Mouse (Mus musculus) lung, adult 18-20 months (tissue): Measurements from ENCODE around the gene Atp10a.

Source experiments
- DNase-seq, 2 experiments: peaks; one replicate each; pipeline ENCODE4 v3.0.0; 2022; ENCODE audit warnings: mixed read lengths in 2 of 2

Atp10a gene

DNA sequence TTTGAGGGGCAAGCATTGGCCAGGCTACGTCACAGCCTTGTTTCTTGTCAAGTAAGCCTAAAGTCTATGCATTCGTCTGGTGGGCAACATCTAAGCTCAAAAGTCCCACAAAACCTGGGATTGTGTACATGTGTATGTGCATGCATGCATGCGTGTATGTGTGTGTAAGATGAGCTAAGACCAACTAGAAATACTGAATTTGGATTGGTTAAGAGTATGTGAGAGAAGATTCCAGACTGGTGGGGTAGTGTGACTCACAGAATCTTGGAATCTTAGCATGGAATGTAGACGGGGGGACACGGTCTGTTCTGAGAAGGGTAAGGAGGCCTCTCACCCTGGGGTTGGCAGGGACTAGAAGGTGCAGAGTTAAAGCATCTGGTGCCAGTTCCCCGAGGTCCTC is at the start of gene Atp10a:
TSS of gene Atp10a (plus strand) at position 301 of the 400 bp plus-strand sequence.
- no peak for DNase-seq

DNA sequence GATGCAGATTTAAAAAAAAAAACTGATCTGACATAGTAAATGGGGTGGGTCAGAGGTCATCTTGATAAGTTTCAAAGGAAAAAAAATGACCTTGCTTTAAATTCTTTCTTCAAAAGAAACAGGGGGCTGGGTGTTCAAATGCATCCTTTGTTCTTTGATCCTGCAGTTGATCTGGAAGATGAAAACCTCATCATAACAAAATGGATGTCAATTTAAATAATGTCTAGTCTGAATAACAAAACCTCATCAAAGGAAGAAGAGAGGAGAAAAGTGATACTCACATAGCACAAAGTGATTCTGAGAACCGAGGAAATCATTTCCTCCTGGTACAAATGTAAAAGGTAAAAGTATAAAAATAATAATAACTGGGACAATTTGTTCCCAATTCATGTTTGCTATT is 37.9 kb upstream of the Atp10a start:
- no peak for DNase-seq

DNA sequence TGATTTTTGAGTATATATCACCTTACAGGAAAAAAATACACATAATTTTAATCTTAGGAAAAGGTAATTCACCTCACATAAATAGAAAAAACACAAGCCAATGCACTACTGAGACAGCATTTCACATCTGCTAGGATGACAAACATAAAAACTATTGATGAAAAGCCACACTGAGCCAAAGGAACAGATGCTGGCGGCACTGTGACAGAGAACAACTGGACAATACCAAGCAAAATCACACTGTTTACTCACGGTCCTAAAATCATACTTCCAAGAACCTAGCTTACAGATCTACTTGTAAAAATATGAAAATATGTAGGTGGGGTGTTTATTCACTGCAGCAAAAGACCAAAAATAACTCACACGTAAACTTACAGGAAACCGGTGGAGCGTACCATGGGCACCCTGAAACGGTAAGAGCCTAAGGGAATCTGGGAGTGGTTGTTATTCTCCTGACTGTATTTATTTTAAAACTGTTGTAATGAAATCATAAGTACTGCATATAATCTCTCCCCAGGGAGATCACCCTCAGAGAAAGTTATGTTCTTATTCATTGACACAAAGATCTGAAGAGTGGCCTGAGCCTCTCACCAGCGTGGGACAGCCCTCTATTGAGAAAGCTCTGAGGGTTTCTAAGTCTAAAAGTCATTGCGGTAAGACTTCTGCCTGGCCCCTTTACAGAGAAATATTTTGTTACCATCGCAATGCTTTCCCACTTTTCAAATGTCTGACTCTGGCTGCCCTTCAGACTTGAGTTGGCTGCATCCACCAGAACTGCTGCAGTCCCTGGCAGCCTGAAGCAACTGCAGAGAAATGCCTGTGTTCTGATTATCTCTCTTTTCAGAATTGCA is 29.4 kb upstream of the Atp10a start:
- peak; percentile 32 to 57 for DNase-seq

DNA sequence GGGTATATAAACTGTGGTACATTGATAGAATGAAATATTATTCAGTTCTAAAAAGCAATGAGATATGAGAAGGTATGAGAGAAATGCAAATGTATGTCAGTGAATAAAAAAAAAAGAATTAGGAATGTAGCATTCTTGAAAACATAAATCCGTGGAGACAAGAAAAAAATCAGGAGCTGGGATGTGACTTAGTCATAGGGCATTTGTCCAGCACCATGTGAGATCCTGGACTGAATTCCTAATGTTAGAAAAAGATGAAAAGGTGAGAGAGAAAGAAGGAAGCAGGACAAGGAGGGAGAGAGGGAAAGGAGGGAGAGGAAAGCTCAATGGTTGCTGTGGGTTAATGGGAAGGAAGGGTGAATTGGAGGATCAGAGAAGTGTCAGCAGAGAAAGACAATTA is 28.6 kb upstream of the Atp10a start:
- DNase-seq = no peak

DNA sequence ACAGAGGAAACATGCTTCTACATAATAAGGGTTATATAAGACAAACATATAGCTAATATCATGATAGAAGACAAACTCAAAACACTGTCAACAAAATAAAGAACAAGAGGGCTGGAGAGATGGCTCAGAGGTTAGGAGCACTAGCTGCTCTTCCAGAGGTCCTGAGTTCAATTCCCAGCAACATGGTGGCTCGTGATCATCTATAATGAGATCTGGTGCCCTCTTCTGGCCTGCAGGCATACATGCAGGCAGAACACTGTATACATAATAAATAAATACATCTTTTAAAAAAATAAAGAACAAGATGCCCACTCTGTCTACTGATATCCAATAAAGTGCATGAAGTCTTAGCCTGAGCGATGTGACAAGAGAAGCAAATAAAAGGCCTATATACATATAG is 26.7 kb upstream of the Atp10a start:
- no peak for DNase-seq

DNA sequence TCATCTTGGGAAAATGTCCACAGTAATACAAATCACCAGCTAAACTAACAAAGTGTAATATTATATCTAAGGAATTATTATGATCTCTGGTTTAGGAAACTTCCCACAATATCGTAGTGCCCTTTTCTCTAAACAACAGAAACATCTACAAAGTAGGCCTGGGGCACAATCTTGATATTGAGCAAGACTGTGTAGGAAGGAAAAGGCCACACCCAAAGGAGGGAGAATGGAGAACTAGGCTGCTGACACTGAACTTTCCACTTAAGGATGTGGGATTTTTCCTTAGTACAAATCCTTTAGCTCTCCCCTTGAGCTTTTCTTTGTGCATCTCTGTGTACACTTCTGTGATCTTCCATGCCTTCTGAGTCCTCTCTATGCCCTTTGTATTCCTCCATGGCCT is 22.3 kb upstream of the Atp10a start:
- no peak for DNase-seq

DNA sequence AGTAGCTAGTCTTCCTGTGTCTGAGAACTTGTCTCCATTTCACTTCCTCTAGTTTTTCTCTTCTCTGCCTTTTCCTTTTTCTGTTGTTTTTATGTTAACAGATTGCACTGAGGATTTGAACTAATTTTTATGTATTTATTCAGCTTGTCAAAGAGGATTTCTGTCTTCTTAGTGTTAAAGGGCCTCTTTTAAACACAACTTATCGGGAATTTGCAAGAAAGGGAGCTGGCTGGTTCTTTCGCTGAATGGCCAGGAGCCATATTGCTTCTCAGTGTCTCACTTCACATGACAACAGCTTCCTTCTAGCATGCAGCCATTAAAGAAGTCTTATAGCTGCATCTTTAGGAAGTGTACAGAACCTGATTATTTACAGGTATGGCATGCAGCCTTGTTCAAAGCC is 16.3 kb upstream of the Atp10a start:
- DNase-seq = no peak

DNA sequence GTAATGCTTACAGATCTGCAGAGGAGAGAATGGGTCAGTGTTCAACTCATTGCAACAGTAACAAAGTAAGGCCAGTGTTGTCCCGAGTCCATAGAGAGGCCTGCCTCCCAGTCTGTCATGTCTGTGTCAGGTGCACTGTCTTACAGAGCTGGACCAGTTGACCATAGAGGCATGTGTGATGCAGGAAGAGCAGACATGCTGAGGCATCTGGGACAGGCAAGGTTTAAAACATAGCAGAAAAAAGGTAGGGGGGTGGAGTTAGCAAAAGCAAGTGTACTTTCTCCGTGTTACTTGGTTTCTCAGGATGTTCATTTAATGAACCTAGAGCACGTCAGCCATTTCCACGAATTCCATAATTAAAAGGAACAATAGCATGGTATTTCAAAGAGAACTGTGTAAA is 15.5 kb upstream of the Atp10a start:
- DNase-seq = no peak

DNA sequence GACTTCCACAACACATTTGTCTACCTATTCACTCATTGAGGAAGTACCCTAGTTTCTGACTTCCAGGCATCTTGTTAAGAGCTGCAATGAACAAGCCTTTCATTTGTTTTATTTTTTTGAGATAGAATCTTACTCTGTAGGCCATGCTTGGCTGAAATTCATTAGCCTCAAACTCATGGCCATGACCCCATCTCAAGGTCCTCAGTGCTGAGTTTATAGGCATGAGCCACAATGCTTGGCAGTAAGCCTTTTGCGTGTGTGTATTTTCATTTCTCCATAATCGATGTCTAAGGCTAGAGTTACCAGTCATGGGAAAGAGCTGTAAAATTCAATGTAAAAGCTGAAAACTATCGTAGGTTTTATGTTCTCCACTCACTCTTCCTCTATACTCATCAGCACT is 14.1 kb upstream of the Atp10a start:
- DNase-seq = no peak

DNA sequence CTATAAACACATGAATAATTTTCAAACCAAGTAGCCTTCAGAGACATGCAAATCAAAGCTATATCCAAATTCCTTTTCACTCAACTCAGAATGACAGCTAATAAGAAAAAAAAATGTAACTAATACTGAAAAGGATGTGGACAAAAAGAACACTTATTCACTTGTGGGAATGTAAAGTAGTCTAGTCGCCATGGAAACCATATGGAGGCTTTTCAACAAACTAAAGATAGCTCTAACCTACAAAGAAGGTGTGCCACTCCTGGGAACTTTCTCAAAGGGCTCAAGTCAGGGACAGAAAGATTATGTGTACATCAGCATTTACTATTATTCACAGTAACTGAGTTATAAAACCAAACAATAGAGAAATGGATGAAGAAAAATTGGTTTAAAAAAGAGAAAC is 8.6 kb upstream of the Atp10a start:
- DNase-seq = no peak

DNA sequence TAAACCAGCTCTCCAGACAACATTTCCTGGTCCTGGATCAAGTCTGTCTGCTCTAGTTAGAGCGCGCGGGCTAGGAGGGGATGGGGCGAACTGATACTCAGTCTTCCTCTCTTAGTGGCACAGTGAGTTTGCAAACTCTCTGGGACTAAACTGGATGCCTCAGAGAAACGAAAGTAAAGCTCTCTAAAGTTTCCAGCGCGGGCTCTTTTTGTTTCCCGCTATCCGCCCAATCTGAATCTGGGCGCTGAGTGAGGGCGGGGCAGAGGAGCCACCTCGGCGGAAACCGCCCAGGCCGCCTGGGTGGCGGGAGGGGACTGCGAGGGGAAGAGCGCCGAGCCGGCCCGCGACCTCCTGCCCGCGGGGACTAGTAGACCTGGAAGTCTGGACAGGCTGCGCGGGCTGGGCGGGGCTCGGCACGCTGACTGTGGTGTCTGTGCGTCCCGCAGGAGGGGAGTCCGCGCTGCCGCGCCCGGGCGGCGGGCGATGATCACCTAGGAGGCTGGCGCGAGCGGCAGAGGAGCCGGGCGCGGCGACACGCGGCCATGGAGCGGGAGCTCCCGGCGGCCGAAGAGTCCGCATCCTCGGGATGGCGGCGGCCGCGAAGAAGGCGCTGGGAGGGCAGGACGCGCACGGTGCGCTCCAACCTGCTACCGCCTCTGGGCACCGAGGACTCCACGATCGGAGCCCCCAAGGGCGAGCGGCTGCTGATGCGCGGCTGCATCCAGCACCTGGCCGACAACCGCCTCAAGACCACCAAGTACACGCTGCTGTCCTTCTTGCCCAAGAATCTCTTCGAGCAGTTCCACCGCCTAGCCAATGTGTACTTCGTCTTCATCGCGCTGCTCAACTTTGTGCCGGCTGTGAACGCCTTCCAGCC is 2.2 kb downstream of the Atp10a start:
- DNase-seq = peak; percentile 77 to 81

DNA sequence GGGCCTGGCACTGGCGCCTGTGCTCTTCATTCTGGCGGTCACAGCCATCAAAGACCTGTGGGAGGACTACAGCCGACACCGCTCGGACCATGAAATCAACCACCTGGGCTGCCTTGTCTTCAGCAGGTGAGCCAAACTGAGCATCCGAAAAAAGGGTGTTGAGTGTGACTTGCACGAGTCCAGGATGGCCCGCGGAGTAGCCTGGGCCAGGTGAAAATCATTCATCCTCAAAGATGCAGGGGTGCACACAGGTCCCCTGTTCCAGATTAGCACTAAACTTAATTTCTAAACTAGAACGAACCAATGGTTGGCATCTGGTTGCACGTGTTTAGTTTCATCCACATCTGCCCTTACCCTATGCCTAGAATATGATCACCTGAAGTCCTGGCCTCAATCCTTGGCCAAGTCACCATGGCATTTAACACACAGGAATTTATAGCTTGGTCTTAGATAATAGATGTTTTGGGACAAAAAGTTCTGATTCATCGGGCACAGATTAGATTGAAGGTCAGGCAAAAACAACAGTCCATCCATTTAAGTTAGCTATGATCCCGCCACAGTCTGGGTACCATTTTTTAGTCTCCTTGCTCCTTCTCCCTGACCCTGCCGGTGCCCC is 2.9 kb downstream of the Atp10a start:
- DNase-seq = no peak

DNA sequence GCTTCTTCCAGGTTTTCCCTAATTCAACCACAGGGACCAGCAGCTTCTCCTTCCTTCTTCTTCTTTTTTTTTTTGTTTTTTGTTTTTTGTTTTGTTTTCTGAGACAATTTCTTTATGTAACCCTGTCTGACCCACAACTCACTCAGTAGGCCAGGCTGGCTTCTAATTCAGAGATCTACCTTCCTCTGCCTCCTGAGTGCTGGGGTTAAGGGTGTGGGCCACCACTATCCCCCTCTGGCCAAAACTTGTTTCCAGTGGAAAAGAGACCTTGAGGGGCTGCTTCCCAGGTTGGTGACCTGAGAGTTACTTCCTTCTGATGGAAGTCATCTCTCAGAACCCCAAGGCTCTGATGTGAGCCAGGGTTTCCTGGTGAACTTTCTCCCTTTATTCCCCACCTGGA is 4.1 kb downstream of the Atp10a start:
- no peak for DNase-seq

DNA sequence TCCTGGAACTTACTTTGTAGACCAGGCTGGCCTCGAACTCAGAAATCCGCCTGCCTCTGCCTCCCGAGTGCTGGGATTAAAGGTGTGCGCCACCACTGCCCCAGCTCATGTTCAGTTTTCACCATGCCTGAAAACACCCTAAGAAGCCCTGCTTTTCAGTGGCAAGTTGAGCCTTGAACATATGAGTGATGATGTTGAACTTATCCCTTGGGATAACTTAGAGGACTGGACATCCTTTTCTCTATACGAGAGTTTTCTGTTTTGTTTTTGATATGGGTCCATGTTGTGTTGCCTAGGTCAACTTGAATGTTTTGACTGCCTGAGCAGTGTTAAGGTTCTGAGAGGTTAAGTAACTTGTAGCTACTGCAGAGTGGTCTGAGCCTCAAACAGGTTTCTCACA is 4.7 kb downstream of the Atp10a start:
- no peak for DNase-seq

DNA sequence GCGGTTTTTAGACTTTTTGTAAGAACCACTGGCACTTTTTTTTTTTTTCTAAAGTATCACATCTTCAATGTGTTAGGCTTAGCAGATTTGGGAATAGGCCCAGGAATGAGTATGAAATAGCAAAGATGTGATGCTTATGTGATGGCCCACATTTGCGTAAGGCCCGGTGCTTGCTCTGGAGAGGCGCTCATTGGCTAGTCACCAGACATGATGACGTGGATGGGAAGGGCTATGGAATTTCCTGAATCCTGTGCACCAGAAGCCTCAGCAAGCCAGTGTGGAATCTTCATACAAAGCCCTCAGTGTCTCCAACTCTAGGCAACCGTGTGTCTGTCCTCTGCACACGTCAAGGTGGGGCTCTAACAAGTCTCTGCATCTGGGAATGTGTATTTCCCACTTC is 5.1 kb downstream of the Atp10a start:
- peak in 1 of 2 experiments; percentile 7 for DNase-seq

DNA sequence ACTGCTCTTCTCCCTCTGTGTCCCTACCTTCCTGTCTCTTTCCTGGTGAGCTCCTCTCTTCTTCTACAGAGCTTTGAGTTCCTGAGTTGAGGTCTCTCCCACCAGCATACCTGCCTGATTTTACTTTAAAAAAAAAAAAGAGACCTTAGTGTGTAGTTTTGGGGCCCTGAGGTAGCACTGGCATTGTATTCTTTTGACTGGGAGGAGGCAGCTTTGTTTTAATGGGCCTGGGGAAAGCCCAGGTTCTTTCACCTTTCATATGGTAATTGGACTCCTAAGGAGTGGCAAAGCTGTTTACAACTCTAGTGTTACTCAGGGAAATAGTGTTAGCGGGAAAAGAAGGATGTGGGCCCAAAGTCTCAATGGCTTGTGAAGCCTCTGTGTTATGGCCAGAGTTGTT is 12.7 kb downstream of the Atp10a start:
- no peak for DNase-seq

DNA sequence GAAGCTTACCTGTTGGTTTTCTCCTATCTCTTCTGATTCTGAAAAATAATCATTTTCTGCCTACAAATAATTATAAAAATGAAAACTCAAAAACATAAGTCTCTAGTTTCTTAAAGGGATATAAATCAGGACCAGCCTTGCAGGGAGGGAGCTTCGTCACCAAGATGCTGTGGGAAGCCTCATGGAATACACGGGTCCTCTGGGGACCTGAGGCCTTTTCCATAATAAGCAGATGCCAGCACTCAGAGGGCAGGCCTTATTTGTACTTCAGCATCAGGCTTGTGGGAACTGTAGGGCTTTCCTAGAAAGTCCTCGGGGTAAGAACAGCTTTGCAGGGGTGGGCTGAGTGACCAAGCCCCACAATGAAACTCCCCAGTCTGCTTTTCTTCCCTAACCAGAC is 20.1 kb downstream of the Atp10a start:
- DNase-seq = no peak

DNA sequence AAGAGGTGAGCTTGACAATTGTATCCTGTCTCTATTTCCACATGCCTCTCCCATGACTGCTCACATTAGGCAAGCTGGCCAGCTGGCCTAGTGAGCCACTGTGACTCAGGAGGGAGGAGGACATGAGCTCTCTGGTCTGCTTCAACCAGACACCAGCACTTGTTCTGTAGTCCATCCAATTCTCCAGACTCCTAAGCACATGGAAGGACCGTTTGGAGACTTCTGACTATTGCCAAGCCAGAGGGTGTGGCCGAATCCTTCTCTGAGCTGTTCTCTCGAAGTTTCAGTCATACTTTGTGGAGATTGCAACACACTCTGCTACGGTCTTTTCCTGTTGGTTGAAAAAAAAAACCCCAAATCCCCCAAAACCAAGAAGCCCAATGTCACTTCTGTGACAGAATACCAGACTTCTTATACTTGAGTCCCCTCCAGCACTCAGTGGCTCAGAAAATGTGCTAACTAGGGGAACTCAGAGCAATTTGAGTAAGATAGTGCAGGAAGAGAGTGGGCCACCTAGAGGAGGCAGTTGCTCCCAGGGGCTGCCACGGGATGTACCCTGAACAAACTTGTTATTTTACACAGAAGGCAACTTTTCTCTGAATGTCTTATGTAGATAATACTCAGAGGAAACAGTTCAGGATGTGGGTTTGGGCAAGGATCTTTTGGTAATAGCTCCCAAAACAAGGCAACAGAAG is 21.3 kb downstream of the Atp10a start:
- peak; percentile 59 to 64 for DNase-seq

DNA sequence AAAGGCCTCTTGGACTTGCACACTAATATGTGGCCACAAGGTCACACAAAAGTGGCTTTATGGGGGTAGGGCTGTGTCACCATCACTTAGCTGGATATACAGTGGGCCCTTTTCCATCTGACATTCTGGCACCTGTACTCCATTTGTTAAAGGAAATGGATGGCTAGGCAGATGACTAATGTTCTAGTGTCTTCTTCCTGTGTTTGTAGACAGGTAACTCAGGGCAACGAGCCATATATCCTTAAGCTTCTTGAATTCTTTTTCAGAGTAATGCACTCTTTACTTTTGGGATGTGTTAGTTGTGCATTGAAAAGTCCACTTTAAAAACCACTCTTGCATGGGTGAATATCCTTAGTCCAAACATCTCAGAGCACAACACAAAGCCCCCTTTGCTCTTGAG is 30.0 kb downstream of the Atp10a start:
- no peak for DNase-seq

DNA sequence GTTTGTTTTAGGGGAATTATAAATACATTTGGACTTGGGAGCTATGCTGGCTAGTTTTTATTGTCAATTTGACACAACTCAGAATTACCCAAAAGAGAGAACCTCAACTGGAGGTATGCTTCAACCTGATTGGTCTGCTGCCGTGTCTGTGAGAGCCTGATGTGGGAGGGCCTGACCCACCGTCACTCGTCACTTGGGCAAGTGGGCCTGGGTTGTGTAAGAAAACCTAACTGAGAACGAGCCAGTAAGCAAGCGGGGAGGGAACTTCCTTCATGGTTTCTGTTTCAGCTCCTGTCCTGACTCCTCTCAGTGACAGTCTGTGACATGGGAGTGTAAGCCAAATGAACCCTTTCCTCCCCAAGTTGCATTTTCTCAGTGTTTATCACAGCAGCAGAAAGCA is 30.6 kb downstream of the Atp10a start:
- peak; percentile 36 to 59 for DNase-seq

DNA sequence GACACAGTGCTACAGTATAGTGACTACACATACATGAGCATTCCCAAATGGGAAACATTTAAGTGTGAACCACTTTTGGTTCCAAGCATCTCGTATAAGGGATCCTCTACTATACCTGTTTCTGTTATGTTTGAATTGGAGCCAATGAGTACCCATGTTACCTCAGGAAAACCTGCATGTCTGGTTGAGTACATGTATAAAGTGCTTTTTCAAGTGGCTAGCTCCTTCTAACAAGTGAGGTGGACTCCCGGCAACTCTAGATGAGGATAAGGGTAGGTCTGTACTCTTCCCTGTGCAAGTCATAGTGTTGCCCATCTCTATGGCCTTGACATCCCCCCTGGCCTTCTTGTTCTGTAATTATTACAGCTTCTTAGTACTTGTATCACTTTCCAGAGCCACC is 31.0 kb downstream of the Atp10a start:
- no peak for DNase-seq

DNA sequence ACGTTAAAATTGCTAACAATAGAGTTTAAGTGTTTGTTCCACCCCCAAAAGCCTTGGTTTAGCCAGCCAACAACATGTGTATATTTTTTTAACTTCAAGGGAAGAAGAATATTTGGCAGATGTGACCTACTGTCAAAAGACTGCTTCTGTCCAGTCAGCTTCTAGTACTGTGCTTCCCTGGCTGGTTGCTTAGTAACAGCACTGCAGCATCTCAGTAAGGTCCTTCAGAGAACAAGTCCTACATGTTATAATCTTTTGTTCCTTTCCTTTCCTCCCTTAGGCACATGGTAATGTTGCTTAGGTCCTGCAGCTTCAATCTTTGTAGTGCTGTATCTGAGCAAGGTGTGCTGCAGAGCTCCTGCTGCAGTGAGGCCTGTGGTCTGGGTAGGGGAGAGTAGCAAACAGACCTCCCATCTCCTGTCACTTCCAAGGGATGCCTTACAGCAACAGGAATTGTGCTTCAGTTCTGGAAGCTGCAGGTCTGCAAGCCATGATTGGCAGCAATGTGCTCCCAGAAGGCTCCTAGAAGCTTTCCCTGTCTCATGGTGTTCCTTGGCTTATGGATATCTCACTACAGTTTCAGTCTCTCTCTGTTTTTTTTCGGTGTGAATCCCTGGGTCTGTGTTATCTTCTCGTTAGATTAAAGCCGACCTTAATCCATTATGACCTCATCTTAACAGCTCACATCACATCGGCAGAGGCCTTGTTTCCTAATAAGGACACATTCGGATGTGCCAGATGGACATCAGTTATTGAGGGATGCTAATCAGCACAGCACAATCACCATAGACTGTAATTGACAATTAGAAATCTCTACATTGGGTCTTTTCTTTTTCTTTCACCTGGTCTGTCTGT is 34.3 kb downstream of the Atp10a start:
- no peak for DNase-seq
